Mouse (Mus musculus) kidney, adult 2 months (tissue): Measurements from ENCODE around the gene Foxp1.

Experiments used
- CTCF ChIP-seq: fragments of 200-500 bp; conservative IDR thresholded peaks from 2 replicates; pipeline ENCODE4 v1.5.1; 2011; ENCODE audit warnings: low read depth, mild to moderate bottlenecking, control low read depth, low read length, moderate library complexity, mixed read lengths; ENCODE audit not compliant: insufficient read depth, insufficient read length
- POLR2A ChIP-seq: fragments of 200-500 bp; IDR thresholded peaks from one replicate; pipeline ENCODE4 v1.6.1; 2011; ENCODE audit warnings: low read depth, low read length, control low read depth

DNA sequence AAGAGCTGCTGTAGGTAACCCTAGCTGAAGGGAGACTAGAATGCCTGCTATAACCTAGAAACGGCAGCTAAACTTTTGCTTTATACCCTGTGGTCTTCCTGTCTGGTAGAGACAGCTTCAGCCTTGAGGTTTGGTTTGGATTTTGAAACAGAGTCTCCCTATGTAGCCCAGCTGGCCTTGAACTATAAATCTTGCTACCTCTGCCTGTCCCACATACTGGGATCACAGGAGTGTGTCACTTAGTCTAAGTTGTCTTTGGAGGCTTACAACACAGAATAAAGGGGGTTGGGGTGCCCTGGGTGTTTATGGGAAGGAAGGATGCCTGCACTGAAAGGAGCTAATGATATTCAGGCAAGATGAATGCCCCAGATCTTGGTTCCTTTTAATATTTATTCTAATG is 30.3 kb upstream of the Foxp1 start:
- TF ChIP-seq POLR2A (no peak), CTCF (no peak)
